Mouse (Mus musculus) c-Kit-positive CD71-negative TER-119-negative erythroid progenitor cells, embryonic 14.5 days (primary cell): Measurements from ENCODE around the gene Utrn.

Experiments
- DNase-seq: peaks from one replicate; pipeline ENCODE4 v3.0.0-alpha.2; 2013; ENCODE audit warnings: low read depth

Utrn gene

GRCm38 (mm10) chr10:12591946-12592345 is 277.2 kb downstream of the Utrn start:
- no peak for DNase-seq

GRCm38 (mm10) chr10:12588051-12588450 is 281.1 kb downstream of the Utrn start:
- DNase-seq = no peak

GRCm38 (mm10) chr10:12587318-12587717 is 281.8 kb downstream of the Utrn start:
- no peak for DNase-seq

GRCm38 (mm10) chr10:12586825-12587224 is 282.3 kb downstream of the Utrn start:
- DNase-seq = no peak

GRCm38 (mm10) chr10:12586200-12586599 is 283.0 kb downstream of the Utrn start:
- no peak for DNase-seq

- no peak for DNase-seq
Observed at GRCm38 (mm10) chr10:12583473-12583872, 285.7 kb downstream of the Utrn start.

GRCm38 (mm10) chr10:12579048-12579447 is 290.1 kb downstream of the Utrn start:
- peak; percentile 9 for DNase-seq

- no peak for DNase-seq
Observed at GRCm38 (mm10) chr10:12575849-12576435, 293.2 kb downstream of the Utrn start.

- no peak for DNase-seq
Observed at GRCm38 (mm10) chr10:12574760-12575159, 294.4 kb downstream of the Utrn start.

- peak; percentile 47 for DNase-seq
Observed at GRCm38 (mm10) chr10:12573601-12574000, 295.6 kb downstream of the Utrn start.

- no peak for DNase-seq
Observed at GRCm38 (mm10) chr10:12572759-12573158, 296.4 kb downstream of the Utrn start.

- DNase-seq = no peak
Observed at GRCm38 (mm10) chr10:12564425-12564824, 304.7 kb downstream of the Utrn start.

- no peak for DNase-seq
Observed at GRCm38 (mm10) chr10:12558810-12559209, 310.4 kb downstream of the Utrn start.

- no peak for DNase-seq
Observed at GRCm38 (mm10) chr10:12554090-12554718, 315.0 kb downstream of the Utrn start.

- no peak for DNase-seq
Observed at GRCm38 (mm10) chr10:12552890-12553278, 316.3 kb downstream of the Utrn start.

- no peak for DNase-seq
Observed at GRCm38 (mm10) chr10:12552196-12552889, 316.8 kb downstream of the Utrn start.

- DNase-seq = no peak
Observed at GRCm38 (mm10) chr10:12551735-12552134, 317.4 kb downstream of the Utrn start.

- no peak for DNase-seq
Observed at GRCm38 (mm10) chr10:12549945-12550540, 319.1 kb downstream of the Utrn start.

- DNase-seq = no peak
Observed at GRCm38 (mm10) chr10:12549261-12549660, 319.9 kb downstream of the Utrn start.

GRCm38 (mm10) chr10:12548616-12549084 is 320.5 kb downstream of the Utrn start:
- peak; percentile 13 for DNase-seq

GRCm38 (mm10) chr10:12547037-12547625 is 322.0 kb downstream of the Utrn start:
- no peak for DNase-seq

- DNase-seq = no peak
Observed at GRCm38 (mm10) chr10:12545440-12545839, 323.7 kb downstream of the Utrn start.
